Mouse (Mus musculus): ENCODE measurements around the gene Fxyd5.

Gene Fxyd5

GRCm38 (mm10) chr7:31042431-31042910 lies at the start of gene Fxyd5:
Fxyd5 (minus strand) TSS chr7:31042481.
- no peak for DNase-seq (ENCODE audit: low spot score)

- DNase-seq (ENCODE audit: low spot score) = no peak
Measured at GRCm38 (mm10) chr7:31089721-31090120, 47.4 kb upstream of the Fxyd5 start.

GRCm38 (mm10) chr7:31088206-31088605 lies 45.9 kb upstream of the Fxyd5 start:
- DNase-seq (ENCODE audit: low spot score) = no peak

- DNase-seq (ENCODE audit: low spot score) = no peak
Measured at GRCm38 (mm10) chr7:31087262-31087661, 45.0 kb upstream of the Fxyd5 start.

DNA sequence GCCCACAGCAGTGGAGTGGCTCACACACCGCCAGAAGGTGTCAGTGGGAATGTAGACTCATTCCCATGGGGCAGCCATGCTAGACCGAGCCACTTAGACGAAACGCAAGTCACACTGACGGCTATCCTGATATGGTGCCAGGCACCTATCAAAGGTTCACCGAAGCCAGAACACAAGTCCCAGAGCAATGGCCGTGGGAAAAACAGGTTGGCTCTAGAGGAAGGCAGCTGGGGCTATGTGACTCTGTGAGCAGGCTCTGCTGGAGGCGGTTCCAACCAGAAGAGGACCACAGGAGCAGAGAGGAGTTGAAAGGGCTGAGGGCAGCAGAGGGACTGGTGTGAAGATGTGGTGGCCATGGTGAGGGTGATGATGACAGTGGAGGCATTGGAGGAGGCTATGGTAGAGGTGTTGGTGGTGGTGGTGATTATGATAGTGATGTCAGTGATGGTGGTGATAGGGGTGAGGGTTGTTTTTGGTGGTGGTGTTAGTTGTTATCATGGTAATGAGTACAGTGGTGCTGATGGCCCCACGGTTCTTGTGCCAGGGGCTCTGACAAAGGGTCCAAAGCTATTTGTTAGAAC lies 44.0 kb upstream of the Fxyd5 start:
- no peak for DNase-seq (ENCODE audit: low spot score)

- peak; percentile 69 for DNase-seq (ENCODE audit: low spot score)
Measured at GRCm38 (mm10) chr7:31085171-31085570, 42.9 kb upstream of the Fxyd5 start.

GRCm38 (mm10) chr7:31084140-31084539 lies 41.9 kb upstream of the Fxyd5 start:
- DNase-seq (ENCODE audit: low spot score) = no peak

GRCm38 (mm10) chr7:31082831-31083588 lies 40.7 kb upstream of the Fxyd5 start:
- peak; percentile 73 for DNase-seq (ENCODE audit: low spot score)

GRCm38 (mm10) chr7:31082106-31082505 lies 39.8 kb upstream of the Fxyd5 start:
- no peak for DNase-seq (ENCODE audit: low spot score)

- no peak for DNase-seq (ENCODE audit: low spot score)
Measured at GRCm38 (mm10) chr7:31081106-31081505, 38.8 kb upstream of the Fxyd5 start.

GRCm38 (mm10) chr7:31080611-31081010 lies 38.3 kb upstream of the Fxyd5 start:
- no peak for DNase-seq (ENCODE audit: low spot score)

DNA sequence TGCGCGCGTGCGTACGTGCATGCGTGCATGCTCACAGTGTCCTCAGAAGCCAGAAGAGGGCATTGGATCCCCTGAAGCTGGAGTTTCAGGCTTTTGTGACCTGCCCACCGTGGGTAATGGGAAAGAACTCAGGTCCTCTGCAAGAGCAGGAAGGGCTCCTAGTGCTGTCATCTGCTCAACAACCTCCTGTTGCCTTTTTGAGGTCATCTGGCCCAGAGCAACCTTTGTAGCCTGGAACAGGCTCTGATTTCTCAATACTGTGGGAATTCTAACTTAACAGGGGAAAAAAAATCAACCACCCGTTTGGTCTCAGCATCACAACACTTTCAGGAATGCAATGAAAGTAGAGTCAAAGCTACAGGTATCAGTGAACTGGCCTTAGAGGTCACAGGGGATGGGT lies 37.4 kb upstream of the Fxyd5 start:
- DNase-seq (ENCODE audit: low spot score) = no peak

- DNase-seq (ENCODE audit: low spot score) = peak; percentile 82
Measured at GRCm38 (mm10) chr7:31077885-31078445, 35.7 kb upstream of the Fxyd5 start.

DNA sequence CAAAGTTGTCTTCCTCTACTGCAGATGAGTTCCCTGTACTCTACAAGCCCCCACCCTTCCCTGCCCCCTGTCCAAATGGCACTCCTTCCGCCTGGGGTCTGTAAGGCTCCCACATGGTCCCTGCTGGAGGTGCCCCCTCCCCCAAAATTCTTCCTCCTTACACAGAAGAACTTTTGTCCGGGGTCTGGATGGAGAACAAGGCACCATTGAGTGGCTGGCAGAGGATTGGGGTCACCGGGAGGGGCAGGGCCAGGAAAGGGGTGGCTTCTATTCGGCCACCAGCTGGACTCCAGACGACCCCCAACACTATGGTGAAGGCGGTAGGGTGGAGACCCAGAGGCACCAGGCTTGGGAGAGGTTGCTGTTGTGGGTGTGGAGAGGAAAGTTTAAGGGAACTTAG lies 35.2 kb upstream of the Fxyd5 start:
- DNase-seq (ENCODE audit: low spot score) = peak; percentile 64

- DNase-seq (ENCODE audit: low spot score) = no peak
Measured at GRCm38 (mm10) chr7:31076492-31076891, 34.2 kb upstream of the Fxyd5 start, which contains the start of gene Fxyd3. Fxyd3 (minus strand) TSS chr7:31076704.

DNA sequence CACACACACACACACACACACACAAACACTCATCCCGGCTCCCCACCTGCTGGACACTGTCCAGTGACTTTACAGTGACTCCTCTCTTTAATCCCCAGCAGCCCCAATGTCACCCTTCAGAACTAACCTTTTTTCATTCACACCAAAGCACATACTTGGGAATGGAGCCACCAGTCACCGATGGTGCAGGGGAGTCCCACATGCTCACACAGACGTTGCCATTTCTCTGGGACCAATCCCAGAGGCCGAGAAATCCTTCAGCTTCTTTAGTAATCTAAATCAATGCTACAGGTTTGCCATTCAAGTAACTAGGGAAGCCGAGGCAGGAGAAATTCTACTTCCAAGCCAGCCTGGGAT lies 32.4 kb upstream of the Fxyd5 start:
- peak; percentile 55 for DNase-seq (ENCODE audit: low spot score)

DNA sequence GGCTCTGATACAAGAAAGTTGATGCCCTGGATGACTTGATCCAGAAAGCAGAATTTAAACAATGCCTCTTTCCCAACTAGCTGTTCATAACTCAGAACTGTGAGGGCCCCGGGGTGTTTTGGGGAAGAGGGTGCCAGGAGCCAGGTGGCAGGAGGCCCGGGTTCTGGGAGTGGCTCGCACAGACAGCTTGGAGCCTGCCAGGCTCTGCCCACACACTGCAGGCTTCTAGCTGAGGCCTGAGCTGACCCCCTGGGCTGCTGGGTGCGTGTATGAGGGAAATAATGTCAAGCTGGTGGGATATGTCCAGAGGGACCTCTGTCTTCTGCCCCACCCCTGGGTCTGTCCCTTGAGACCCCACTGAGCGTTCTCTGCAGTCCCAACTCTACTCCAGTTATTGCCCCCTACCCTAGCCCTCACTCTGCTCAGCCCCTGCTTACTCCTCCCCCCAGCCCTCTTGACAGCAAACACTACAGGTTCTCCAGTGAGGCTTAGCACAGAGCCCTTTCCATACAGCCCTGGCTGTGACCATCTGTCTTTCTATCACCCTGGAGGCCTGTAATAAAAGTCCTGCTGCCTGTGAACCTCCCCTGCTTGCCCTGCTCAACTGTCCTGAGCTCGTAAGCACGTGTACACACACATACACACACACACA lies 31.9 kb upstream of the Fxyd5 start:
- DNase-seq (ENCODE audit: low spot score) = no peak

GRCm38 (mm10) chr7:31073546-31073945 lies 31.3 kb upstream of the Fxyd5 start:
- no peak for DNase-seq (ENCODE audit: low spot score)

DNA sequence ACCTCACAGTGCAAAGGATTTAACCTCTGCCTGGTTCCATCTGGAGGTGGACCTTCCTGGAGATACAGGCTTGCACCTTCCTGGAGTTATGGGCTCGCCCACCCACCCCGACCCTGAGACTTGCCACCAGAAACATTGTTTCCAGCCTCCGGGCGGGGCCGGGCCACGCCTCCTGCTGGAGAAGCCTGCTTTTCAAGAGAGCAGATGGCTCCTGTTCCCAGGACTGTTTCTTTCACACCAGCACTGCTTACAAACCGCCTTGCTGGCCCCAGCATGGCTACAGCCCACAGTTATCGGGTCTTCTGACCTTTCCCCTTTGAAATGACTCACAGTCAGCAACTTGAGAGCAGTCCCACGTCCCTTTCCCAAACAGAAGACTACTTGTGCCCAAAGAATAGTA lies 30.0 kb upstream of the Fxyd5 start:
- DNase-seq (ENCODE audit: low spot score) = no peak

- no peak for DNase-seq (ENCODE audit: low spot score)
Measured at GRCm38 (mm10) chr7:31070324-31070723, 28.0 kb upstream of the Fxyd5 start.

DNA sequence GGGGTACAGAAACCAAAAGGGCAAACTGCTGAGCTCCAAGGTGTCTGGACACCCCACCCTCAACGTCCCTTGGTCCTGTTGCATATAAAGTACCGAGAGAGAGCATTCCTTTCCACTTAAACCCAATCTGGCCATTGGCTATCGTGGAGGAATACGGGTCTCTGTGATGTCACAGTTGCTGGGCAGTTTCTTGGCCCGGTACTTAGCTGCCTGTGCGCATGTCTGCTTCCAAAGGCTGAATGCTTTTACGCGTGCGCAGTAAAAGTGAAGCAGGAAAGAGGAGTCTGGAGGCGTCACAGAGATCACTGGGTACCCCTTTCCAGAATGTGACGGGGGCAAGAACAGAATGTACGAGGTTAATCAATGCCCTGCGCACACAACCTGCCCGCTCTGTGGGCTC lies 27.2 kb upstream of the Fxyd5 start:
- no peak for DNase-seq (ENCODE audit: low spot score)

- peak; percentile 60 for DNase-seq (ENCODE audit: low spot score)
Measured at GRCm38 (mm10) chr7:31067836-31068235, 25.6 kb upstream of the Fxyd5 start.

DNA sequence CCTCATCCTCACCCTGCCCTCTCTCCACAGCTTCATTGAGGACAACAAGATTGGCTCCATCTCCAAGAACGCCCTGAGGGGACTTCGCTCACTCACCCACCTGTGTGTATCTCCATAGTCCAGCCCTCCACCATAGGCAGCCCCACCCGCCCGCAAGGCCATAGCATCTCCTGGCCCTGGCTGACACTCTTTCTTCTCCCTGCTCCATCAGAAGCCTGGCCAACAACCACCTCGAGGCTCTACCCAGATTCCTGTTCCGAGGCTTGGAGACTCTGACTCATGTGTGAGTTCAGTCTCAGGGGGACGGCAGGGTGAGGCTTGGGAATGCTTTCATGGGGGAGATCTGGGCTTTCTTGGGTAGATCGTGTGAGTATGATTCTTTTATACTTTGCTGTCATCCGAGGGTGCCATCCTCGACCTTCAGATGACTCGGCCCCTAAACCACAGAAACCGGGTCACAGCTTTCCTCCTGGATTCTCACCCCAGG lies 20.8 kb upstream of the Fxyd5 start:
- no peak for DNase-seq (ENCODE audit: low spot score)
